Mouse (Mus musculus) heart, adult 11 months (tissue): ENCODE measurements around the gene Fam189a1.

Source experiments
- DNase-seq: peaks from one replicate; pipeline ENCODE4 v3.0.0; 2022

Gene Fam189a1

DNA sequence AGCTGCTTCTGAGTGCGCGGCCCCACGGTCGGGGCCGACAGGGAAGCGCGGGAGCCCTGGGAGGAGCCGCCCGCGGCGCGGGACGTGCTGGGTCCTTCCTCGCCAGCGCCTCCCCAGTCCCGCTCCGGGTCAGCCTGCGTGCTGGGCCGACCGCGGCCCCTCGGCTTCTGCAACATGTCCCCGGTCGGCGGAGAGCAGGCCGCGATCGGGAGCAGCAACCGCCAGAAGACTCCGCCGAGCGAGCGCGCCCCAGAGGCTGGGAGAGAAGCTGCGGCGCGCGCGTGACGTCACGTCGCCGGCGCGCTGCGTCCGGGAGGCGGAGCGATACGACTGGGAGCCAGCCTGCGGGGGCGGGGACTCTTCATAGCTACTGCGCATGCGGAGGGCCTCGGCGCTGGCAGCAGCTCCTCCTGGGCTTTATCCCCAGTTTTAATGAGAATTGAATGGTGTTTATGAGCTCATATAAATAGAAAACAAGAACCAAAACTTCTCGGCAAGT, 283.6 kb downstream of the Fam189a1 start, which contains the start of gene Nsmce3:
TSS of gene Nsmce3 (minus strand) at position 255 of the 499 bp plus-strand sequence.
- DNase-seq, result peak; percentile 100

DNA sequence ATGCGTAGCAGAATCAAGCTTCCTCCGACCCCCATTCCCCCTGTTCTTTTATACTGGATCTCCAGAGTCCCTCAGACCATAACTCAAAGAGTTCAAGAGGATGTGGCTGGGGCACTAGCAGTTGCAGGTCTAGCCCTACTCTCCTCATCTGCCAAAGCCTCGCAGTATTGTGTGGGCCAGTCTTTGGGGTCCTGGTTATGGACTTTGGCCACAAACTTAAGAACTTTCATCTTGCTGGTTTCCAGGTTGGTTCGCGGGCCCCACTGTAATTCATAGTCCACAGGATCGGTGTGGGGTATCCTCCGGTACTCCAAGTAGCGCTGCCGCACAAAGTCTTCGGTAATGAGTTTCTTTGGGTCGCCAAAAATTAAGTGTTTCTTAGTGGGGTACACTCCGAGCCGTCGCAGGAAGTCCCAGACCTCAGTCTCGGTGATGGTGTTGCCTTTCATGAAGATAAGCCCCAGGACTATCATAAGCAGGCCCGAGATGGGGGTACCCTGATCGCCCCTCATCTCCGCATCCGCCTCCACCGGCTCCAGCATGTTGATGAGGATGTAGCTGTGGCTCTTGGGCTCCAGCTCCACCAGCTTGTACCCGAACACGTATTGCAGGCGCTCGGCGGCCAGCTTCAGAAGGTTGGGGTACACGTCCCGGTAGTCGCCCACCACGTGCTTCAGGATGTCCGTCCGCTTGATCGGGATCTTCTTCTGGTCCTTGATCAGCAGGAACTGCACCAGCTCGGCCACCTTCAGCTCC, 284.2 kb downstream of the Fam189a1 start:
- DNase-seq, result no peak

DNA sequence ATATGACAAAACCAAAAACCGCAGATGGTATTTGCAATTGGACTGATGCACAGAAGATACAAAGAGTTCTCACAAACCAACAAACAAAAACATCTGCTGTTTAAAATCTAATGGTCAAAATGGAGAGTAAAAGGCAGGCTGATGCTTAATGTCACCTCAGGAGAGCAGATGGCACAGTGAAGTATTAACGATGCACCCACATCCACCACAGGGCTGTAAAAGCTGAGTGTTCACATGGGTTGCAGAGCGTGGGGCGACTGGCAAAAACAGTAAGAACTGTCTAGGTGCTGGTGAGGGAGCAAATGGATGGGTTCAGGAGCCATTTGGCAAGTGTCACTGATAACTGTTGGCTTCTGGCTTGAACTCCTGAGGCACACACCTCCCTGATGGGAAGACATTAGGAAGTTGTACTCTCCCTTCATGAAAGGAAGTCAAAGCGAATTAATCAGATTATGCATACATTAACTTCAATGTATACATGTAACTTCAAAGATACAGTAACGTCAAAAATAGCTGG, 286.8 kb downstream of the Fam189a1 start:
- no peak for DNase-seq

DNA sequence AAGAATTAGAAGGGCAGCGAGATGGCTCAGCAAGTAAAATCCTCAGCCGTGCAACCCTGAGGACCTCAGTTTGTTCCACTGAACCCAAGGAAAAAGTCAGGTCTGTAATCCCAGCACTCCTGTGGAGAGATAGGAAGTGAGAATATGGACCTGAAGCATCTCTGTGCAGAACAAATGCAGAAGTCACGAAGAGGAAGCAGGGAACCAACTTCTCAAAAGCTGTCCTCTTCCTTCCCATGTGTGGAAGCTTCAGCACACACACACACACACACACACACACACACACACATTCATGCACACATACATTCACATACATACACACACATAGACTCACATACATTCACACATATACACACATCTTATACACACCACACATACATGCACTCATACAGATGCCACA, 292.8 kb downstream of the Fam189a1 start:
- peak; percentile 42 for DNase-seq

DNA sequence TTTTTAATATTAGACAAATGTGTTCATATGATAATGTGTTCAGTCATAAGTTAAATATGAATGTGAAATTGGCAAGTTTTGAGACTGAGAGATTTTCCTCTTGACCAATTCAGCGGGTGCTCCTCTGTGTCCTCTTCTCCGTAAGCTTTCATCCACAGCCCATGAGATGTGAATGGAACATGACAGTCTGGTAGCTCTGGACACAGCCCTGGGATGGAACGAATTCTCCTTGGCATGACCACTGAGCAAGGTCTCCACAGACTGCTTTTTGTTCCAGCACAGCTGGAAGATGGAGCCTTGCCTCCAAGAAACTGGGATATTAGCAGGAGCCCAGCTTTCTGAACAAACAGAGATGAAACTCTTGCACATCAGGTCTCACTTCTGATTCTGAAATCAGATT, 293.4 kb downstream of the Fam189a1 start:
- DNase-seq, result peak; percentile 44

DNA sequence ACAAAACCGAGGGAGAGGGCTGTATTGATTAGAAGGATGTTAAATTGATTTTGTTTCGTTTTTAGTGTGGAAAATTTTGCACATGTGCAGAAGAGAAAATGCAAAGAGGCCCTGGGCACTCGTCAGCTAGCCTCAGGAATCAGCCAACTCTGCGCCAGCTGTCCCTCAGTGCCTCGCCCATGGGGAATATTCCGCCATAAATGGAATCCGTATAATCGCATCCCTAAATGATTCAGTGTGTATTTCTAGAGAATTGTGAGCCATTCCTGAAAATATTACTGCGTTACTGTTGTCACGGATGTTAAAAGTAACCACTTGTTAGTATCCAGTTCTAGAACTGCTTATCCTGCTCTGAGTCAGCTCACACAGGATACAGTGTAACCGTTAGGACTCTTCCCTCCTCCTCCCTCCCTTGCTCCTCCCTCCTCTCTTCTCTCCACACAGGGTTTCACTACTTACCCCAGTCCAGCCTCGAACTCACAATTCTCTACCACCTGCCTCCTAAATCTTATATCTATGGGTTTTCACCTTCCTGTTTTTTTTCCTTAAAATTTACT, 299.8 kb downstream of the Fam189a1 start:
- no peak for DNase-seq

DNA sequence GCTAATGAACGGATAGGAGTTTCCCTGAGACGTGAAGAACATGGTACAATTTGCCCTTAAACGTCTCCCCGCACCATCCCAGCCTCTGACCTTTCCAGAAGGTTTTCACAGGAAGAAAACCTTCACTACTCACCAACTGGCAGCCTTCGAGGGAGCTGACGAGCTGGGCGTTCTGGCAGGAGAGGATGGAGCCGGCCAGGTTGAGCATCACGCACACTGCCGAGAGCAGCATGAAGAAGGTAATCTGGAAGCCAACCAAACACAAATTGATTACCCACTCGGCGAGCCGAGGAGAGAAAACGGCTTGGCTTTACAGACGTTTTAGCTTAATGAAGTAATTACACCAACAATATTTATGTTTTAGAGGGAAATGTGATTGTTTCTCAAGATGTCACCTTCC, 300.4 kb downstream of the Fam189a1 start:
- DNase-seq, result peak; percentile 62

DNA sequence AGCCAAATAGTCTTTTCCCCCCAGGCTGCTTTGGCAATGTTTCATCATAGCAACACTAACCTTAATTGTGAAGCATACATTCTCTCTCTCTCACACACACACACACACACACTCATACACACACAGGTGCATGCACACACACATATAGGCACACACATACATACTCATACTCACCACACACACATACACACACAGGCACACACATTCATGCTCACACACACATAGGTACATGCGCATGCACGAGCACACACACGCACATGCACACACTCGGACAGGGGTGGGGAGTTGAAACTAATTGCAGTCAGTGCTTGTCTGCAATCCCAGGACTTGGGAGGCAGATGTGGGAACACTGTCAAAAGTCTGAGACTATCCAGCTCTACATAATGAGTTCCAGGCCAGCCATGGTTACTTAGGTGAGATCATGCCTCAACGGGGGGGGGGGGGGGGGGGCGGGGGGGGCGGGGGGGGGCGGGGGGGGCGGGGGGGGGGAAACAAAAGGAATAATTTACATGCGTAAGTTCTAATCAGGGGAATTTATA, 300.9 kb downstream of the Fam189a1 start:
- DNase-seq, result peak; percentile 57

DNA sequence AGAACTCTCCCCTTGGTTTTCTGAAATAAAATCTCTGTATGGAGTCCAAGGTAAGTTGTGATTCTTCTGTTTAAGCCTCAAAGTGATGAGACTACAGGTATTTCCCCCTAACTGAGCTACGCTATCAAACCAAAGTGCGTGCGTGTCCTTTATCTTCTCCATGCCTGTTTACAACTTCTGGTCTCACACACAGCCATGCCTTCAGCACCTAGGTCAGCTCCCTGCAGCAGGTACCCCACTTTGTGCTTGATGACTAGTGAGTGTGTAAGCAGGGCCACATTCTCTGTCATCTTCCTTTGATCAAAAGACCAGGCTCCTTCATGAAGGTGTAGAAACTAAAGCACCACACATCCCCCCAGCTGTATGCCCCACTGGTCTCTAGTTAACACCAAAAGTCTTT, 305.6 kb downstream of the Fam189a1 start:
- DNase-seq, result peak; percentile 56

DNA sequence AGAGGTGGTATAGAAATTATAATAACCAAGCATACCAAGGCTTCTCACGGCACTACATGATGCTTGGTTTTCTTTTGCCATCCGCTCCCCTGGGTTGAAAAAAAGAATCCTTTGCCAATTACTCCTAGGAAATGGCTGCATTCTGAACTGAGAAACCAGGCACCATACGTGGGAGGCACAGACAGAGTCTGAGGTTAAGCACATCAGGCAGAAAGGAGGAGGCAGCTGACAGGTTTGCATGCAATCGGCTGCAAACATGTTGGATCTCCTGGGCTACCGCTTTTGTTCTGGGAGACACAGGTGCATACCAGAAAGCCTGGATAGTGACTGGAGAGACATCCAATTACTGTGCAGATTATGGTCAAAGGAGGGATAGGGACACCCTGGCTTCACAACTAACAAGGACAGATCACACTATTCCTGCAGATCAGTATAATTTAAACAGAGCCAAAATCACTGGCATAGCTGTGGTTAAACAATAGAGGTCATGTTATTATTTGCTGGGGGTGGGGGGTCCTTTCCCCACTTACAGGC, 308.9 kb downstream of the Fam189a1 start:
- DNase-seq, result peak; percentile 66

DNA sequence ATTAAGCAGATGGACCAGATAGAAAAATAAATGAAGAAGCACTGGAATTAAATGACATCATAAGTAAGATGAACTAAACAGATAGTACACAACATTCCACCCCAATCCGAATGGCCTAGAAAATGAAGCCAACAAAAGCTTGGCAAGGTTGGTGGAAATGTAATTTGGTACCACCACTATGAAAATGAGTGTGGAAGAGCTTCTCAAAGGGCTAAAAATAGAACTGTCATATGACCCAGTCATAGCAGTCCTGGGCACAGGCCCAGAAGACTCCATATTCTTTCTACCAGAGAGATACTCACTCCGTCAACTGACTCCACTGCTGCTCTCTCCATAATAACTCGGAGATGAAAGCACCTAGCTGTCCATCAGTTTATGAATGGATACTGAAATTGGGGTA, 310.3 kb downstream of the Fam189a1 start:
- peak; percentile 74 for DNase-seq

DNA sequence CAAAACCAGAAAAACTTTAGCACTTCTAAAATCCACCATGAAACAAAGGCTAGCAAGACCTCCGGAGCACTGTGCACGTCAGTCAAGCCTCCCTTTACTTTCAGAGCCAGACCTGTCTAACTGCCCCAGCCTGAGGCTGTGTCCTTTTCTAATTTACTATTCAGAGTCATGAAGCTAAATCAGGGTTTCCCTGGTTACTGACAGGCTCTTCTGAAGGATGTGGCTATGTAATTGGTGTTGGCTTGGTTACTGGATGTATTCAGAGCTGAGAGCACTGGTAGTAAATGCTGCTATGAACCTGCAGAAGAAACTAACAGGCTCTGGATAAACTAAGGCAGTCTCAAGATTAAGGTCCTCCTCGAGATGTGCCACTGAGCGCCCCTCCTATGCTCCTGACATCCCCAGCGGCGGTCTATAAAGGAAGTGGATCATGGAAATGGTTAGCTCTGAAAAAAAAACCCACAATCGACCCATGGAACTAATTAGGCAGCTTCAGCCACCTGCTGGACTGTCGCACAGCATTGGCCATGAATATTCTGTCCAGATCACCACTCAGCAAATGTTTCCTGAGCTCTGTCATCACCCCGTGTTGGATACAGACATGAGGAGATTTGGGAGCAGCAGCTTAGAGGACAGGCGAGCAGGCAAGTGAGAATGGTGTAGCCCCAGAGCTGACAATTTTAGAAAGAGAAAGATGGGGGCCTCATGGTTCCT, 315.3 kb downstream of the Fam189a1 start:
- DNase-seq, result peak; percentile 65

DNA sequence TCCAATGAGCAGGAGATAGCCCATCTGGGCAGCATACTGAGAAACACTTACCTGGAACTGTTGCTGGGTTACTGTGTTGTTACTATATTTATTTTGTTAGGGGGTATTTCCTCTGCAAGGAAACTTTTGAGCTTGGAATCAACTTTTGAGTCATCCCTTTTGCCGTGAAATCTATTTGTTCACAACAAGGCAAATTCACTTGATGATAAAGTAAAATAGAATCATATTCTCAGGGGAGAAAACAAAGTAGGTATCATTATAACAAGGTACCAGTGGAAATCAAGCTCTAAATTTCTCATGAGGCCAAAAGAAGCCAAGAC, 315.8 kb downstream of the Fam189a1 start:
- no peak for DNase-seq

DNA sequence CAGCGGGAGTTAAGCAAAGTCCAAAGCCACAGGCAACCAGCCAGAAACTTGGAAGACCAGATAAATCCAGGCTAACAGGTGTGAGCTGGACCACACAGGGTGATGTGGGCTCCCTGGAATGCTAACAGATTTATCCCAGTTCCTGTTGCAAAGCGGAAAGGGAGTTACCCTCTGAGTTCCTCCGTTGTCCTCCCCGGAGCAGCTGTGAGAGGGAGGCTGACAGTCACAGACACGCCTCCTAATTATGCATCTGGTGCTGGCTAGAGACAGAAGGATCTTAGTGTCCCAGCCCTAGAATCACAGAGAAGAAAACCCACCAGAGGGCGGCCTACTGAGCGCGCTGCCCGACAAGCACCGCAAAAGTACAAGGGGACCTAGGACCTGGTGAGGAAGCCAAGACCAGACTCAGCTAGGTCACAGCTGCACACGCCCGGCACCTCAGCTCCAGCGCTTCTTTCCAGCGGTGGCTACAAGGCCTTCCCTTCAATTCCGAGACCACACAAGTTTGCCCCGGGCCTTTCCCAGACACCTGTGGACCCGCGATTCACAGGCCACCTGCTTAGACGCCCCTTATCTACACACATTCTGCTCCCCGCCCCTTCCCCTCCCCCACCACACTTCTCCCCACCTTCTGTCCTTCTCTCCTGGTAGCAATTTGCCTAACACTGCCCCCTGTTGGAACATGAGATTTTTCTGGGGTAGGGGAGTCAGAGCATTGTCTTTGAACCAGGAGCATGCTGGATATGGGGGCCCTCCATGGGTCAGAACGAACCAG, 316.4 kb downstream of the Fam189a1 start:
- peak; percentile 96 for DNase-seq

DNA sequence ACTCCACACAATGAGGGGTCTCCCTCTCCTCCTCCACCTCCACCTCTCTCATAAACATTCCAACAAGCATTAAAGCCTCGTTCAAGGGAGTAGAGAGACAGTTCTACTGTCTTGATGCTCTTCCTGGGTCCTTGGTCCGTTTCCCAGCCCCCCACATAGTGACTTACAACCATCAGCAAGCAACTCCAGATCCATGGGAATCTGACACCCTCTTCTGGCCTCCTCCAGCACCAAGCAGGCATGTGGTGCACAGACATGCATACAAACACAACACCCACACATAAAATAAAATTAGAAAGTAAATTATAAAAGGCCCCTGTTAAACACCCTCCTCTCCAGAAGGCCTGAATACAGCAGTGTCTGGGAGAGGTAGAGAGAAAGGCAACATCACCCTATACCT, 317.1 kb downstream of the Fam189a1 start:
- DNase-seq, result peak; percentile 66

DNA sequence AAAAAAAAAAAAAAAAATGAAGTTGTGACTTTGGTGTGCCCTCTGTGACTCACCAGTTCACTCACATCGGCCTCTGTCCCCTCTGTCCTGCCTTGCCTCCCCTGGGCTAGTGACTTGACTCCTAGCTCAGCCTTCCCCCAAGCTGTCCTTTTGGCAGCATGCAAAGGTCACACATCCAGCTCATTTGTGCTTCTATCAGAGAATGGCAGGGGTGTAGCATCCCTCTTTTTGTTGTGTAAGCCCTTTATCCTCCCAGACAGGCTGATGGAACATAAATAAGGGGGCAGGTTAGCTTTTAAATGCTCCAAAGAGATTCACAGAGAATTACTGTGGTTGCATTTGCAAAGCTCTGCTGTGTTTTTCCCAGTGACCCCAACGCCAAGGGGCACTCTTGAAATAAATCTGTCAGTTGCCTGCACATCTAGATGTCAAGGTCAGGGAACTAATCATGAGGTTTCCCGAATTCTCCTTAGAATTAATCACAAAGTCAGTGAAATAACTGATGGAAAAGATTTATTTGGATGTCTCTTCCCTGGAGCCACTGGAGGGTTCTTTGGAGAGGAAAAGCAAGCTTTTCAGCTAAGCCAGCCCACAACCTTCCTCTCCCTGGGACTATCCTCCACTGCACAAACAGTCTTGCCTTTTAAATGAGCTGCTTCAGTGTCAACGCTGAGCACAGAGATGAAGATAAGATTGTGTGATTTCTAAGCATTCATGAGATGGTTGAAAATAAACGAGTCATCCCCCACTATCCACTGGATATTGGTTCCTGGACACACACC, 326.0 kb downstream of the Fam189a1 start:
- peak; percentile 68 for DNase-seq

DNA sequence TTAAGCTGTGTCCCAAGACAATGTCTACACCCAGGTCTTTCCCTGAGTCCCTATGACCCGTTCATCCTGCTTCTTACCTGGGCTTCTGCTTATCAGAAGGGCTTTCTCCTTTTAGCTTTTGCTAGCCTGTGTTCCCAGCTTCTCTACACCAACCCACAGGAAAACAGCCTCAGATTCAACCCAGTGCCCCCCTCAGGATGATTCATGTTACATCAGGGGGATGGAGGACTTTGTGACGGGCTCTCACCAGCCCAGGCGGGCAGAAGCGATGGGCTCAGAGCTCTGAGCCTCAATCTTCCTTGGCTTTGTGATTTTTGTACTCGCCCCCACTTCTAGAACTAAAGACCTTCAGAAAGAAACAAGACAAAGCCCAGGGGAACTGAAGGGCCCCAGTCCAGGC, 335.3 kb downstream of the Fam189a1 start:
- peak; percentile 64 for DNase-seq

DNA sequence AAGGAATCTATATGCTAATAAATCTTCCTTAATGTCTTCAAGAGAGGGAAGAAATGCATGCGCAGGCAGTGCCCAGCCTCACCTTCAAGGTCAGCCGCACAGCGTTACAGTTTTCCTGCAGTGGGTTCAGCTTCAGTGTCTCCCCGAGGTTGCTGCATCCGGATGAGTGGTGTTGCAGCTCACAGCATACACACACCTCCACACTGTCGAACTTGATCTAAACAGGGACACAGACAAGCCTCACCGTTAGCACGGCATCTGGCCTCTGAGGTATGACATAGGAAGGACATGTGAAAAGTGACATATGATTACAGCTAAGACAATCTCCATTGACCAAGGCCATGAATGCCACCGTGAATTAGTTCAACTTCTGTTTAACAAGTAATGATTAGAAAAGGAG, 336.7 kb downstream of the Fam189a1 start:
- DNase-seq, result peak; percentile 76

DNA sequence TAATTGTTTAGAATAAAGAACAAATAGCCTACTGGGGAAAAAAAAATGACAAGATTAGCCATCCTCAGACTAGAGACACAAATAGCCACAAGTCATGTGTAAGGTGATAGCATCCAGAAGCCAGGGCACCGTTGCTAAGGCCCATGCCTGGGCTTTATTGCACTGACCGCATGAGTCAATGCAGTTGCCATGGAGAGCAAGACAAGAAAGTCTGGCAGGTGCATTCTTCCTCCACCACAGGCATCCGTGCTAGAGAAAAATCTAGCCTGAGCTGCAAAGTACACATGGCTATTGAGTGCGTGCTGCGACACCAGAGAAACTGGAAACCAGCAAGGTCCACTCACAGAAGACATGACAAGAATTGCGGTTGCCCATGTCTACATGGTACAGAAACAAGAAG, 347.5 kb downstream of the Fam189a1 start:
- peak; percentile 77 for DNase-seq

DNA sequence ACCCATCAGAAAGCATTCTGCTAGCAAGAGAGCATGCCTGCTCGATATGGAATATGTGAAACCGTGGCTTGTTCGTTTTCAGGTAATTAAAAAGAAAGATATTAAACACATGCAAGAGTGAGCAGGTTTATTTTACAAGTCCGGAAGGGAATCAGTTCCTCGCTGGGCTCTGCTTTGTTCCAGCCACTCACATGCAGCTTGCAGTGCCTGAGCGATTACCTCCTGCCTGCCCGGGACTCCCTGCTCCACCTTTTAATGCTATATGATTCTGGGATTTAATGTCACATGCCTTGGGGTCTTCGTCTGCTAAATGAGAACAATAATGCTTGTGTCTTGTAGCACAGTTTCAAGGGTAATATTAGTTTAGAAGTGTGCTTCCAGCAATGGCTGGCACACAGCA, 351.3 kb downstream of the Fam189a1 start:
- peak; percentile 30 for DNase-seq

DNA sequence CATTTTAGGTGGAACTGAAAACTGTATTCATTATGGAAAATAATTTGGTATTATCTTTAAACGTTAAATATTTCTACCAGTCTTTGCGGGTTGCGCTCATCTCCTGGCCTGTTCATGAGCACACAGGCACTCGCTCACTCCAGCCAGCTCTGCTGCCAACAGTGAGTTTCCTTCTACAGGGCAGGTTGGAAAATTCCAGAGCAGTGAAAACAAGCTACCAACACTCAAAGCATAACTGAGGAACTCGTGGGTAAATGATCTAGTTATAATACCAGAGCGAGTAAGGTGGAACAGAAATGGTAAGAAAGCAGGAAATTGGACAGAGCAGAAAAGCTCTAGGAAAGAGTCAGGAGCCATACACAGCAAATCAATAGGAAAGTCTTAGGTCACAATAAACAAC, 360.8 kb downstream of the Fam189a1 start:
- no peak for DNase-seq

DNA sequence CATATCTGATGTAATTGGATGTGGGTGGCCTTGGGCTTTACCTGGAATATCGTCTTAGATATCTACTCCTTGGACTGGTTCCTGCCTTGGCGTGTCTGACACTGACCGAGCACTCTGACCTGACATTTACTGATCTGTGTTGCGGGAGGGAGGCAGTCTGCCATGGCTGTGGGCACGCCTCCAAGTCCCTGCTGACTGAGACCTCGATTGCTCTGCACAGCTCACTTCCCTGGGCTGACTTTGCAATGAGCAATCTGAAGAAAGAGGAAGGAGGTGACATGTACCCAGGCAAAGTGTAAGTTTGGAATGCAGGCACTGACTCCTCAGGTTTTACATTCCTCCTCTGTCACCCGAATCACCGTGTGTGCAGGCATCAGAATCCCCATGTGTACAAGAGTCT, 364.3 kb downstream of the Fam189a1 start:
- no peak for DNase-seq
